Mouse (Mus musculus): ENCODE measurements around the gene Naa50. TPM values are rescaled to one million over a fixed set of nuclear protein-coding genes. Genes with fewer than 3 reads are reported as not detected.

Naa50 gene
- 48.8 and 61.1 TPM in 2 replicates for polyA plus RNA-seq (2012; ENCODE audit: insufficient read depth, insufficient read length, missing spikeins)

- Histone ChIP-seq H3K27ac (replicated peaks; ENCODE audit: low read depth, low read length) (peak within 1 kb of the TSS; percentile 98), H3K4me1 (ENCODE audit: control insufficient read depth, insufficient read depth, insufficient read length, low read length) (peaks cover 4% of the 10 kb centered on the region; the same call in 1 of the 2 replicates), H3K4me3 (ENCODE audit: insufficient read depth, low read depth, low read length) (peak within 1 kb of the TSS; percentile 94)
These were observed at the start of gene Naa50, which contains the start of gene Atp6v1a for GRCm38 (mm10) chr16:44139536-44140185. TSS of gene Naa50 (plus strand) at chr16:44139830. TSS of gene Atp6v1a (minus strand) at chr16:44139705.

DNA sequence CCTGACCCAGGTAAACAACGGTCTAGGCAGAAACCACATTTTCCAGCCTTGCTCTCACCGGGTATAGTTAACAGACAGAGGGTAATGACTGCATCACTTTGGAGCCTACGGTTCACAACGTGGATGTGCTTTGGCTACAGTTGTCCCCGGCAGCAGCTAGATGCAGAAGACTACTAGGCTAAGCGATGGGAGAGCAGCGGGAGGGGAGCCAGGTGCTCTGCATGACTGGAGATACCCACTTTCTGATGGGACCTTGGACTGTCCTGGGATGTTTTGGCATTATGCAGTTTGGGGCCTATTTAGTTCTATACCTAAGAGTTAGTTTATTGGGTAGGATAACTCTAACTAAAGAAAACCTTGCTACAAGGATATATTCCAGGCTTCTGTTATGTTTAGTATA, 40.3 kb upstream of the Naa50 start:
- Histone ChIP-seq H3K27ac (replicated peaks; ENCODE audit: low read depth, low read length) (no peak overlapping the region), H3K4me1 (ENCODE audit: control insufficient read depth, insufficient read depth, insufficient read length, low read length) (no peaks in the 10 kb centered on the region), H3K4me3 (ENCODE audit: insufficient read depth, low read depth, low read length) (no peak overlapping the region)

- Histone ChIP-seq H3K27ac (replicated peaks; ENCODE audit: low read depth, low read length) (no peak overlapping the region), H3K4me1 (ENCODE audit: control insufficient read depth, insufficient read depth, insufficient read length, low read length) (no peaks in the 10 kb centered on the region), H3K4me3 (ENCODE audit: insufficient read depth, low read depth, low read length) (no peak overlapping the region)
These were observed 38.4 kb upstream of the Naa50 start for GRCm38 (mm10) chr16:44101181-44101710.

- H3K4me1 ChIP-seq (ENCODE audit: control insufficient read depth, insufficient read depth, insufficient read length, low read length): no peaks in the 10 kb centered on the region
- no peak overlapping the region for H3K27ac ChIP-seq (replicated peaks; ENCODE audit: low read depth, low read length)
- no peak overlapping the region for H3K4me3 ChIP-seq (ENCODE audit: insufficient read depth, low read depth, low read length)
These were observed 36.7 kb upstream of the Naa50 start for GRCm38 (mm10) chr16:44102925-44103324.

GRCm38 (mm10) chr16:44103806-44104766, 35.5 kb upstream of the Naa50 start:
- H3K27ac ChIP-seq (replicated peaks; ENCODE audit: low read depth, low read length): no peak overlapping the region
- H3K4me3 ChIP-seq (ENCODE audit: insufficient read depth, low read depth, low read length): no peak overlapping the region
- no peaks in the 10 kb centered on the region for H3K4me1 ChIP-seq (ENCODE audit: control insufficient read depth, insufficient read depth, insufficient read length, low read length)

- no peak overlapping the region for H3K27ac ChIP-seq (replicated peaks; ENCODE audit: low read depth, low read length)
- H3K4me3 ChIP-seq (ENCODE audit: insufficient read depth, low read depth, low read length): no peak overlapping the region
- no peaks in the 10 kb centered on the region for H3K4me1 ChIP-seq (ENCODE audit: control insufficient read depth, insufficient read depth, insufficient read length, low read length)
These were observed 34.4 kb upstream of the Naa50 start for GRCm38 (mm10) chr16:44105211-44105610.

GRCm38 (mm10) chr16:44109002-44109401, 30.6 kb upstream of the Naa50 start:
- H3K4me1 ChIP-seq (ENCODE audit: control insufficient read depth, insufficient read depth, insufficient read length, low read length): no peaks in the 10 kb centered on the region
- no peak overlapping the region for H3K4me3 ChIP-seq (ENCODE audit: insufficient read depth, low read depth, low read length)
- no peak overlapping the region for H3K27ac ChIP-seq (replicated peaks; ENCODE audit: low read depth, low read length)

GRCm38 (mm10) chr16:44119753-44120501, 19.7 kb upstream of the Naa50 start:
- peaks cover 11% of the 10 kb centered on the region for H3K4me1 ChIP-seq (ENCODE audit: control insufficient read depth, insufficient read depth, insufficient read length, low read length)
- no peak overlapping the region for H3K4me3 ChIP-seq (ENCODE audit: insufficient read depth, low read depth, low read length)
- H3K27ac ChIP-seq (replicated peaks; ENCODE audit: low read depth, low read length): peak overlapping the region; percentile 10

DNA sequence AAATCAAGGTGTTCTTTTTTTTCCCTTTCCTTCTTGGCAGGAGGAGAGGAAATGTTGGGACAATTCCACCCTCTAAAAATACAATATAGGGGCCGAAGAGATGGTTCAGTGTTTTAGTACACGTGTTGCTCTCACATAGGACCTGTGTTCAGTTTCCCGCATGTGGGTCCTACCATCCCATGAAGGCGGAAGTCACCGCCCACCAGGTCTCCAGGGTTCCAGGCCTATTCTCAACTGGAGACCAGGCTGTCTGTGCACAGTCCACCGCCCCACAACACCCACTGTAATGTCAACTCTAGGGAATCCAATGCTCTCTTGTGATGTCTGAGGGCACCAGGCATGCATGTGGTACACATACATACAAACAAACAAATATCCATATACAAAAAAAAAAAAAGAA, 17.5 kb upstream of the Naa50 start:
- Histone ChIP-seq H3K4me3 (ENCODE audit: insufficient read depth, low read depth, low read length) (no peak overlapping the region), H3K27ac (replicated peaks; ENCODE audit: low read depth, low read length) (peak overlapping the region; percentile 51; the same call in 1 of the 2 replicates), H3K4me1 (ENCODE audit: control insufficient read depth, insufficient read depth, insufficient read length, low read length) (peaks cover 13% of the 10 kb centered on the region)

DNA sequence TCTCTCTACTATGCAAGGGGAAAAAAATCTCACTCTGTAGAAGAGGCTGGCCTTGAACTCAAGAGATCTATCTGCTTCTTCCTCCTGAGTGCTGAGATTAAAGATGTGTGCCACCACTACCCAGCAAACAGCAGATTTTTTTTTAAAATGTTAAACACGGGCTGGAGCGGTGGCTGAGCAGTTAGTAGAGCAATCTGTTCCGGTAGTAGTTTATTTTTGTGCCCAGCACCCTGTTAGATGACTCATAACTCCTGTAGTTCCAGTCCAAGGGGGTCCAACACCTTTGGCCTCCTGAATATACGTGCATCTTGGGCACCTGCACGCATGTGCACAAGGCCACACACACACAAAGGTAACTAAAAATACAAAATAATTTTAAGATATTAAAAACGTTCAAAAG, 17.1 kb upstream of the Naa50 start:
- Histone ChIP-seq H3K4me3 (ENCODE audit: insufficient read depth, low read depth, low read length) (no peak overlapping the region), H3K27ac (replicated peaks; ENCODE audit: low read depth, low read length) (no peak overlapping the region)

DNA sequence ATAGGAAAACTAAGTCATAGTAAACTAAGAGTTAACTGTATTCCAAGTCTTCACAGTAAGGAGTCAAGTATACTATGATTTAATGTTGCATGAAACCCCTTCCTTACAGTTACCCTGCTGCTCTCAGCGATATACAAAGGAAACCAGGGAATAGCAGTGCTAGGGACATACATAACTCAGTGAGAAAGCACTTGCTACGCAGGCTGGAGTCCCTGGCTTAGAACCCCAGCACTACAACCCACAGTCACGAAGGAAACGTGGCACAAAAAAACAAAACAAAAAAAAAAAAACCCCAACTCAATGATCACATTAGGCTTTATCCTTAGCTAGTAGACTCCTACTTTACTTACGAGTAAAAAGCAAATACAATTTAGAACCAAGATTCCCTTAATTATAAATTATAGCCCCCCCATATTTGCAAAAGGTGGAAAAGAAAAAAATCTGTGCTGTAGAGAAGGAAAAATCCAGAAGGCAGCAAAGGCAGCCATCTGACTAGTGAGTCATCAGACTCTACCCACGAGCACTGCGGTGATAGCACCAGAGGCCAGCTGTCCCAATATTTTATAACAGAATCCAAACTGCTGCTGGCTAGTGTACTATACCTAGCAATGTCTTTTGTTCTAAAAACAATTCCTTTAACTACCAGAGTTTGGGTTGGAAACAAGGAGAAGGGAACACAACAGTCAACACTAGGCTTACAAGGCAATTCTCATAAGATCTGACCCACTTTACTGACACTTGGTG, 16.5 kb upstream of the Naa50 start:
- H3K4me3 ChIP-seq (ENCODE audit: insufficient read depth, low read depth, low read length): no peak overlapping the region
- H3K27ac ChIP-seq (replicated peaks; ENCODE audit: low read depth, low read length): no peak overlapping the region; the same call in 1 of the 2 replicates
- H3K4me1 ChIP-seq (ENCODE audit: control insufficient read depth, insufficient read depth, insufficient read length, low read length): peaks cover 13% of the 10 kb centered on the region

More for the DNA sequence above, 17.1 kb upstream of the Naa50 start:
- peaks cover 13% of the 10 kb centered on the region for H3K4me1 ChIP-seq (ENCODE audit: control insufficient read depth, insufficient read depth, insufficient read length, low read length)

DNA sequence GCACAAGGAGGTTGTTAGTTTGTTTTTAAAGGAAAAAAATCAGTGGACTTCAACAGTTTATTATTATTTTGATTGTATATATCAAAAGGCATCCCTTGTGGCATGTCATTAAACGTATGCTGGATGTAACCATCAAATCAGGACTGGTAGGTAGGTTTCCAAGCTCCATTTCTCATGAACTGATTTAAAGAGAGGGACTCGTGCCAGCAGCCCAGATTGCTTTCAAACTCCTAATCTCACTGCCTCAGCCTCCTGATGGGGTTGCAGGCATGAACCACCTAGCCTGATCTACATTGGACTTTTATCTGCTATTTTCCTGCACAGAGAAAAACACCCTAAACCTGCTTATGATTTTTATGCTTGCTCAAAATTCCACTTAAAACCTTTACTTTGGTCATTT, 15.8 kb upstream of the Naa50 start:
- no peak overlapping the region for H3K4me3 ChIP-seq (ENCODE audit: insufficient read depth, low read depth, low read length)
- H3K27ac ChIP-seq (replicated peaks; ENCODE audit: low read depth, low read length): 0 out of 2 replicates have a peak overlapping the region, but pooled peaks have one; percentile 40
- H3K4me1 ChIP-seq (ENCODE audit: control insufficient read depth, insufficient read depth, insufficient read length, low read length): peaks cover 13% of the 10 kb centered on the region

DNA sequence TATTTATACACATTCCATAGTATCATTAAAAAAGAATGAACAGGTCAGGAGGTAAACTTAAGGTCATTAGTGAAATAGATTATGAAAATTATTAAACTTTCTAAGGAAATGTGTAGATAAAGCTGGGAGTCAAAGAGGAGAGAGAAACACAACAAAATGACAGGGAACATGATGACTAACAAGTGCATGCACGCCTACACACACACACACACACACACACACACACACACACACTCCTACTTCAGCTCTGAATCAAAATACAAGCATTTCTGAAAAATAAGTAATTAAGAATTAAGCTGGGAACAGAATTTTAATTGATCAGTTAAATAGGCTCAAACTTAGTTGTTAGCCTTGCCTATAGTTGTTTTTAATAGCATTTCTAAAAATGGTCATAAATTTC, 14.9 kb upstream of the Naa50 start:
- Histone ChIP-seq H3K27ac (replicated peaks; ENCODE audit: low read depth, low read length) (no peak overlapping the region), H3K4me3 (ENCODE audit: insufficient read depth, low read depth, low read length) (no peak overlapping the region), H3K4me1 (ENCODE audit: control insufficient read depth, insufficient read depth, insufficient read length, low read length) (peaks cover 13% of the 10 kb centered on the region)

- H3K4me3 ChIP-seq (ENCODE audit: insufficient read depth, low read depth, low read length): no peak overlapping the region
- no peak overlapping the region for H3K27ac ChIP-seq (replicated peaks; ENCODE audit: low read depth, low read length)
- peaks cover 13% of the 10 kb centered on the region for H3K4me1 ChIP-seq (ENCODE audit: control insufficient read depth, insufficient read depth, insufficient read length, low read length)
These were observed 14.2 kb upstream of the Naa50 start for GRCm38 (mm10) chr16:44125436-44125835.

Data from brown adipose tissue, adult 24 weeks (tissue).